Mouse (Mus musculus): ENCODE measurements at regions not wholly inside any gene's neighbourhood (a gene's known extent, or its start where the extent isn't known, plus 50 kb on each side); places are given as distances from the start of the nearest gene placed in this dataset.
"Not testable (repeated sequence)": the region's sequence is repeated elsewhere in the genome, so short reads cannot be mapped to it uniquely, and the experiment has no call there.

DNA sequence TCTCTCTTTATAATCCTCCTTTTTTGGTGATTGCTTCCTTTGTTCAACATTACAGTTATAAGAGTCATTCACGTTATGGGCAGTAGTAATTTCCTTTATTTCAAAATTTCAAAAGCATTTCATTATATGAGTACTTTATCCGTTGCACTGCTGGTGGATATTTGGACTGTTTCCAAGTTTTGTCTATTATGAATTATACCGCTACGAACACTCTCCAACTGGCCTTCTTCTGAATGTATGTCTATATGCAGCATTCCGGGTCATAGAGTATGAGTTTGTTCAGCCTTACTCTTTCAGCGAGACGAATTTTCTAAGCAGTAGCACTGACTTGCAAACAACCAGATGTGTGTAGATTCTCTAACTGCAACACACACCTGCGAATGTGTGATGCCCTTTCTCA lies 57.8 kb downstream of the Dusp6 start:
- DNase-seq (ENCODE audit: low read depth, low spot score) = no peak

DNA sequence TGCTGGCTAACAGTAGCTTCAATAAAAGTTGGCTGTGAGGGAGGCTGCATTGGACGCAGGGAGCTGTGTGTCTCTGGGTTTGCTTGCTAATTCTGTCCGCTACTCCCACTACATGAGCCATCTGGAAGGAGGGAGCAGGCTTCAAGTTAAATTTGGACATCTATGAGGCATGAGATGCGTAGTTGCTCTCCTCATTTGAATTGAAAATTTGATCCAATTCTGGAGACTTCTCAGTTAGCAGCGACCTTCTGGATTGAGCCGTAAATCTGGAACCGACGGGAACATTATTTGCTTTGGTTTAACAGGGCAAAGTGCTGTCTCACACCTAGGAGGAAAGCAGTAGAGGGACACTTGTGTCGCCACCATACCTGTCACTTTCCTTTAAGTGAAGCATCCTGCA lies 60.3 kb downstream of the Dusp6 start:
- no peak for DNase-seq (ENCODE audit: low read depth, low spot score)

DNA sequence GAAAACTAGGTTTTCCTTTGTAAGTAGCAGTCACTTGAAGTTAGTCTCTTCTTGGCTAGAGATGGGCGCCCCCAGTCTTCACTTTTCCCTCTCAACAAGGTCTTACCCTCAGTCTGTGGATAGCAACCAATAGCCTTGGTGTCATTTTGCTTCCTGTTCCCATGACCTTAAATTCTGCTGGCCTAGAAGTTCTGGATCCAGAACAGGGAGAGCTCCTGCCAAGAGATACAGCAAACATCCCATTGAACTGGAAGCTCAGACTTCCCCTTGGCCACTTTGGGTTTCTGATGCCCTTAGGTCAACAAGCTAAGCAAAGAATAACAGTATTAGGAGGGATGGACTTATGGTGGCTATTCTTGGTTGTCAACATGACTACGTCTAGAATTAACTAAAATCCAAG lies 64.5 kb downstream of the Dusp6 start:
- DNase-seq (ENCODE audit: low read depth, low spot score) = no peak

DNA sequence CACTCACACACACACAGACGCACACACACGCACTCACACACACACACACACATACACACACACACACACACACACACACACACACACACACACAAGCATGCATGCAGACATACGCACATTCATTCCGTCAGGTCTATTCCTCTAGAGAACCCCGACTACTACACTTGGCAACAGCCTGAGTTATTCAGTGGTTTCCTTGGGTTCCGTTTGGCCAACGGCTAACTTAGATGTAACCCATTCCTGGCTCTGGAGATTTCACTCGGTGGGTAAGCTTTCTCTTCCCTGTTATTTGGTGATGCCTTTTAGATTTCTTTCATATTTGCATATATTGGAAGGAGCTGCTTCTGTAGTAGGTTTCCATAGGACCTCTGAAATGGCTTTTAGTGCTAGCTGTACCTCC lies 65.5 kb downstream of the Dusp6 start:
- no peak for DNase-seq (ENCODE audit: low read depth, low spot score)

DNA sequence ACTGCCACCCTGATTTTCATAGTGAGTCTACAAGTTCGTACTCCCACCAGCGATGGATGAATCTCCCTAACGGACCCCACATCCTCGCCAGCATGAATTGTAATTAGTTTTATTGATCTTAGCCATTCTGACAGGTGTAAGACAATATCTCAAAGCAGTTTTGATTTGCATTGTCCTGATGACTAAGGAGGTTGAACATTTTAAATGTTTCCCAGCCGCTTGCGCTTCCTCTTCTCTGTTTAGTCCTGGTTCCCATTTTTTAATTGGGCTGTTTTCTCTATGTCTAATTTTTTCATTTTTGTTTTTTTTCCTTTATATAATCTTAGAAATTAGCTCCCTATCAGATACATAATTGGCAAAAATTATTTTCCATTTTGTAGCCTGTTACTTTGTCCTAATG lies 66.4 kb downstream of the Dusp6 start:
- DNase-seq (ENCODE audit: low read depth, low spot score) = no peak

DNA sequence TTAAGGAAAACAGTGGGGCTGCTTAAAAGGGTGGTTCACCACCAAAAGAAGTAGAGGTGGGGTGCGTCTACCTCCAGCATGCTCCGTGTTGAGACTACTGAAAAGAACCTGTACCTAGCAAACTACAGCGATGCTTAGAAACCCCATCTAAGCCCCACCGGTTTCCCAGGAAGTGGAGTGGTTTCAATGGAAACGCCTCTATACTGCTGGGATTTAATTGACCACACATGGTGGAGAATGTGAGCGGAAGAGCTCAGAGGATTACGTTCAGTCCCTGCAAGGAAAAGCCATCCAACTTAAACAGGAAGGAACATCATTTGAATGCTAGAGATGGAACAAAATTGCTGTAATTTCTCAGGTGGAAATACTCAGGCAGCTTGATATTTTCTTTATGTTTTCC lies 67.5 kb downstream of the Dusp6 start:
- no peak for DNase-seq (ENCODE audit: low read depth, low spot score)

DNA sequence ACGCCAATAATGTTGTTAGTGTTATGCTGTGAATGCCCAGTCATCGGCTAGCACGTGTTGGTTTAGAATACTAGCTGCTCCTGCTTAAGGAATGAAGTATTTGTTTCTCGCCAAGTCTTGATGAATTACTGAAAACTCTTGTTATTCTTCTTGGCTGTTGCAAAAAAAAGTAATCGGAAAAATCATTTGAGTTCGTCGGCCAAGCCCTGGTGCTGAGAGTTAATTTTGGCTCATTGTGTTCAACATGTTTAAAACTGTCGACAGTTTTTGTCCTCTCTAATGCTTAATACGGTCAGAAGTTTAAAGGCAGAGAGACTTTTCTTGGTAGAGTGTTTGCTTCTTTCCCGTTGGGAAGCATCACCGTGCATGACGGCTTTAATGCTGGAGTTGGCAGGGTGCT lies 68.8 kb downstream of the Dusp6 start:
- no peak for DNase-seq (ENCODE audit: low read depth, low spot score)

DNA sequence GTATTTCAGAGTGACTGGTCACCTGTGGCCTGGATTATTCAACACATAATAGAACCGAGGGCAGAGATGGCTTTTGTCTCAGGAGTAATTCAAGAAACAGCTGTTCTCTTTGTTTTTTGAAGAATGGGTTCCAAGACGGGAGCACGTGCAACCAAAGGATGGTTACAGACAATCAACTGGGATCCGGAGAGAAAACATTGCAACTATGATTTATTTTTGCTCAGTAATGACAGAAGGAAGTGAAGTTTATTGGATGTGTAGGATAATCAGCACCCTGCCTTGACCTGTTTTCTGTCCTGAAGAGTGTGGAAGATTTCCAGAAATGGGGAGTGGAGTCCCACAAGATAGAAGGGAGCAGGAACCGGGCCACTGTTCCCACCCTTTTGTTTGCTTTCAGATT lies 70.8 kb downstream of the Dusp6 start:
- no peak for DNase-seq (ENCODE audit: low read depth, low spot score)

DNA sequence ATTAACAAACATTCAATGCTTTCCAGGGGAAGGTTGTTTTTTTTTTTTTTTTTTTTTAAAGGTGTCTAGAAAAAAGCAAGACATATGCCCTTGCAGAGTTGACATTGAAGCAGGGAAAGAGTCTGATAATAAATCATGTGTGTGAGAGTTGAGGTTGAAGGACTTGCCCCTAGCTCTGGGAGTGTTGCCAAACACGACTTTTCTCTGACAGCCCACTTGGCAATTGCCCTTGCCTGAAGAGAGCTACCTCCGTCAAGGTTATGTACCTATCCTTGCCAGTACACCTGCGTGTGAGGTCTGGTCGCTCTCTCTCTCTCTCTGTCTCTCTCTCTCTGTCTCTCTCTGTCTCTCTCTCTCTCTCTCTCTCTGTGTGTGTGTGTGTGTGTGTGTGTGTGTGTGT lies 73.1 kb downstream of the Dusp6 start:
- DNase-seq (ENCODE audit: low read depth, low spot score) = no peak

DNA sequence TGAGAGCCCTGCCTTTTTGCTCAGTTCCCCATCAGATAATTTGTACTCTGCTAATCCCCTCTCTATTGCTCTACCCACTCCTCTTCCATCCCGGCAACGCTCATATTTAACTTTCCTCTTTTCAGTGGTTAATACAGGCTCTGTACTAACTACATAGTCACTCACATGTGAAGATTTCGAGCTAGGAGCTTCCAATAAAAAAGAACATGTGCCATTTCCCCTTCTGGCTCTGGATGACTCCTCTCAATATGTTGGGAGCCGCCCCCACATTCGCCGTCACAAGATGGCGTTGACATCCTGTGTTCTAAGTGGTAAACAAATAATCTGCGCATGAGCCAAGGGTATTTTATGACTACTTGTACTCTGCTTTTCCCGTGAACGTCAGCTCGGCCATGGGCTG lies 75.8 kb downstream of the Dusp6 start:
- not testable (repeated sequence) for DNase-seq (ENCODE audit: low read depth, low spot score)

DNA sequence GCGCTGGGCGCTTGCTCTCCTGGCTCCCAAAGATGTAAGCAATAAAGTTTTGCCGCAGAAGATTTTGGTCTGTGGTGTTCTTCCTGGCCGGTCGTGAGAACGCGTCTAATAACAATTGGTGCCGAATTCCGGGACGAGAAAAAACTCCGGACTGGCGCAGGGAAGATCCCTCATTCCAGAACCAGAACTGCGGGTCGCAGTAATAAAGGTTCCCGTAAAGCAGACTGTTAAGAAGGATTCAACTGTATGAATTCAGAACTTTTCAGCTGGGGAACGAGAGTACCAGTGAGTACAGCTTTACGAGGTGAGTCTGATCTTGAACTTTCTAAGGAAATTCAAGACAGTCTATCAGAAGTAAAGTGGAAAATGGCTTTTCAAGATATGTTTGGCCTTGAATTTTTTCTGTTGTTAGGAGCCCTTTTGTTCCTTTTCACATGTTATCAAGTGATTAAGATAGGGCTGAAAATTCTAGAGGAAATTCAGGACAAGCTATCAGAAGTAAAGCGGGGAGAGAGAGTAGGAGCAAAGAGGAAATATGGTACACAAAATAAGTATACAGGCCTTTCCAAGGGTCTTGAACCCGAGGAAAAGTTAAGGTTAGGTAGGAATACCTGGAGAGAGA lies 76.4 kb downstream of the Dusp6 start:
- not testable (repeated sequence) for DNase-seq (ENCODE audit: low read depth, low spot score)

DNA sequence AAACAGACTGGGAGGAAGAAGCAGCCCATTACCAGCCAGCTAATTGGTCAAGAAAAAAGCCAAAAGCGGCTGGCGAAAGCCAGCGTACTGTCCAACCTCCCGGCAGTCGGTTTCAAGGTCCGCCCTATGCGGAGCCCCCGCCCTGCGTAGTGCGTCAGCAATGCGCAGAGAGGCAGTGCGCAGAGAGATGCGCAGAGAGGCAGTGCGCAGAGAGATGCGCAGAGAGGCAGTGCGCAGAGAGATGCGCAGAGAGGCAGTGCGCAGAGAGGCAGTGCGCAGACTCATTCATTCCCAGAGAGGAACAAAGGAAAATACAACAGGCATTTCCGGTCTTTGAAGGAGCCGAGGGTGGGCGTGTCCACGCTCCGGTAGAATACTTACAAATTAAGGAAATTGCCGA lies 77.0 kb downstream of the Dusp6 start:
- not testable (repeated sequence) for DNase-seq (ENCODE audit: low read depth, low spot score)

DNA sequence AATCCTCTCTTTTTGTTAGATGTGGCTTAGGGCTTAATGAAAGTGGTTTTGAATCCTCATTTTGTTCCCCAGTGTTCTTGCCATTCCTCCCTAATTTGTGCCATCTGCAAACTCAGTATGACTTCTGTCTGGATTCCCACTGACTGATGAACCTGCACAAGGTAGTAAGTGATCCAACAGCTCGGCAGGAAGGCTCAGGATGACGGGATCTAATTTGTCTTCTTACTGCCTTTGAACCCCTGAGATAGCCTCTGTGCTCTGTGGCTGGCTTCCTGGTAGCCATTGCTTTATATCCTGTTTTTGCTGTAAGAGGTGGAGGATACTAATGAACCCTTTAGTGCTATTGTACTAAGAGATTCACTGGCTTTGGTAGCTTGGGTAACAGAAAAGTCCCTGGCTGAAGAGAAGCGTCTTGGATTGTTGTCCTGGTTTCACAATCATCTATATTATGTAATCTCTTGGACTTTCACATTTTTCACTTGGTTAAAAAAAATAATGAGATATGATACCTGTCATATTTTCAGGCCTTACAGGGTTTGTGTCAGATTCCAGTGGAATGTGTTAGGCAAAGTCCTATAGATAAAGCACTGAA lies 86.2 kb downstream of the Dusp6 start:
- DNase-seq (ENCODE audit: low read depth, low spot score) = no peak

DNA sequence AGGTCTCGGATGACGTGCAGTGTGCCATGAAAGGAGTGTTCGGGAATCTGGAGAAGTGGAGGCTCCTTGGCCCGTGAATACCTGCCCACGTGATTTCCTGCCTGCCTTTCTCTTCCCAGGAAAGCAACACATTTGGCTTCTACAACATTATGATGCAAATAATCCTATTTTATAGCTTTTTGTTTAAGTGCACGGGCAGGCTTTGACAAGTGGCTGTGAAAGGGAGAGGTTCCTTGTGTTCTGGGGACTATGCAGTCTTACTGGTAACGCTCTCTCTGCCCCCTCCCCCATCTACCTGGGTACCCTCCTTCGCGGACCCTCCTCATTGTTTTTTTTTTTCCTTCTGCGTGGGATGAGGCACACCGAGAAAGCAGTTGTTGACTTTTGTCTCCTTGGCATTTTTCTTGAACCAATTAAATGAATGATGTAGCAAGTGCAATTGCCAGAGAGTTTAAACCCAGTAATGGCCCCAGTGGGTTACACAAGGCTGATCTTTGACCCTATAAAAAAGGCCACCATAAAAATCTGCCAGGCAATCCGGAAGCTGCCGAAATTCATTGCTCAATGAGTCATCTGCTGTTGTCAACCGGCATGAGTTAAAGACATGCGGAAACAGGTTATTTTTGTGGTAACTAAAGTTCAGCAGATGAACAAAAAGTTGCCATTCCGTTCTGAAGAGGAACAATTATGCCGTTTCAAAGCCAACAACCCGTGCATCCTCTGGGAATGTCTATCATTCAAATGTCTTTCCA lies 90.7 kb downstream of the Dusp6 start:
- DNase-seq (ENCODE audit: low read depth, low spot score) = no peak

DNA sequence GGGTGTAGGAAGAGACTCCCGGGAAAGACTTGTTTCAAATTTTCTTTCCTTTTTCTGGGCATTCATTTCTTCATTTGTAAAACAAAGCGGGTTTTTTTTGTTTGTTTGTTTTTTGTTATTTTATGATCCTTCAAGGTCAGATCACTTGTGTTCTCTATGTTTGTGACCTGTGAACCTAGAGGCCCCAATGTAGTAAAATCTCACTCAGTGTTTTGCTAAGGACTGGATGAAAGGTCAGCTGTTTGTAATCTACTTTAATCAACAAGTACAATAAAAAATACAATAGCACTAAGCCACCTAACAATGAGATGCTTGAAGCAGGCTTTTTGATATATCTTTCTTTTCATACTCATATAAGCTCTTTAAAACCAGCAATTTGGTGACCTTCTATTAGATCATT lies 91.3 kb downstream of the Dusp6 start:
- no peak for DNase-seq (ENCODE audit: low read depth, low spot score)

DNA sequence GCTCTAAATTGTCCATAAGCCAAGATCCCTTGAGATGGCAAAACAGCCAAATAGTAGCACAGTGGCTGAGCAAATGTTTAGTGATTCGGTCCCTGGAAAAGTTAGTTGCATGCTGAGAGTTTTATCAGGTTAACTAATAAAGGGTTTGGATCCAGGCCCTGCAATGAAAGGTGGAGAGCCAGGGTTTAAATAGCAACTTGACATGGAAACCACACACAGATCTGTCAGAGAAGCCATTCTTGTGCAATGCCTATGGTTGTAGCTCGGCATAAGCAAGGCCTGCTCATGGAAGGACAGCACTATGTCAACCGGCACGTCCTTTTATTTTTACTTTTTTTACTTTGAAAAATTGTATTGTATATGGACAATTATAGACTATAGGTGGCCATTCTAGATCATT lies 92.3 kb downstream of the Dusp6 start:
- DNase-seq (ENCODE audit: low read depth, low spot score) = no peak

DNA sequence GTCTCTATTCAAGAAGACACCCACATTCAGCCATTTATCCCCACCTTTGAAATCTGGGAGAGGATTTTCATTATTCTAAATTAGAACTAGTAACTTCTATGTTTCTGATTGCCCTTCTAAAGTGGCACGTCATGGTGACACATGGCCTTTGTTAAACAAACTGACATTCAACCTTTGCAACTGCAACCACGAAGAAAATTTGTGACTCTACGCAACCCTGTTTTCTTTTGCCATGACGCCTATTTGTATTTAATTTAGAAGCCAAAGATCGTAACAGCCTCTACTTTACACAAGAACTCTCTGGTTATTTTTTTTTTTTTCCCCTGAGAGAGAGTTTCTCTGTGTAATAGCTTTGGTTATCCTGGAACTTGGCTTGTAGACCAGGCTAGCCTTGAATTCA lies 93.2 kb downstream of the Dusp6 start:
- no peak for DNase-seq (ENCODE audit: low read depth, low spot score)

DNA sequence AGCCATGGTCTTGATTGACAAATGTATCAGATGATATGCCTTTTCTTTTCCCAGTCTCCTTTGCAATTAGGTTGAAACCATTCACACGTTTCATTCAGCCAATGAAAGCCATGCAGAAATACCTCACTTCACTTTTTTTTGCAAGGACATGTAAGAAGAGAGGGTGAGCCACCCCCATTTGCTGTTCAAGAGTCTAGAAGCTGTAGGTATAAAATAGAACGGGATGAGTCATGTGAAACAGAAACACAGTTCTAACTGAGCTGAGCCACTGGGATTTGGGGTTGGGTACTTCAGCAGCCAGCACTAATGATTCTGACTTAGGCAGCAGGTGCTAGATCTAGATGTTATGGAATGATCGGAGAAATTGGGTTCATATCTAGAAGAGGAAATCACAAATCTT lies 93.9 kb downstream of the Dusp6 start:
- DNase-seq (ENCODE audit: low read depth, low spot score) = no peak

DNA sequence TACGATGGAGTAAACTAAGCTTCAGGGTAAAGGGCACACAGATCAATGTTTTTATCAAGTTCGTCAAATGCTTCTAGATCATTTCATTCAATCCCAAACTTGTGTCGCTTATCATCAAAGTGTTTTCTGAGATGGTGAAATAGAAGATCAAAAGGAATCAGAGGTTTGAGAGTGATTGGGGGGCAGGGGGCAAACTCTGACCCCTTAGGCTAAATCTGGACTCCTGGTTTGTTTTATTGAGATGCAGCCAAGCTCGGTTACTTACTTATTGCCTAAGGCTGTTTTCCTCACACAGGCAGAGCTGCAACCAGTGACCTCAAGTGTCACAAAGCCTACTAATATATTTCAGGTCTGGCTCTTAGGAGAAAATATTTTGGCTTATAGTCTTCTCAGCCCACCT lies 94.3 kb downstream of the Dusp6 start:
- no peak for DNase-seq (ENCODE audit: low read depth, low spot score)

DNA sequence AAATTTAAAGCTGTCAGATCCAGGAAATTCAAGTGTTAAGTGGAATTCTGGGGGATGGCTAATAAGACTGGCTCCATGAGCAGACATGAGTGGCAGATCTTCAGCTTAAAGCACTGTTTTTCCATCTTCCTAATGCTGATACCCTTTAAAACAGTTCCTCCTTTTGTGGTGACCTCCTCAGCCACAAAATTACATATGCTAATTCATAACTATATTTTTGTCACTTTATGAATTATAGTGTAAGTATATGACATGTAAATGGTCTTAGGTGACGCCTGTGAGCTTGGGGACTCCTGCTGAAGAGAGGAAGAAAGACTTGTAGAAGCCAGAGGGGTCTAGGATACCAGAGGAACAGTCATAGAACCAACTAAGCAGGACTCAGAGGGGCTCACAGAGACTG lies 95.2 kb downstream of the Dusp6 start:
- no peak for DNase-seq (ENCODE audit: low read depth, low spot score)

DNA sequence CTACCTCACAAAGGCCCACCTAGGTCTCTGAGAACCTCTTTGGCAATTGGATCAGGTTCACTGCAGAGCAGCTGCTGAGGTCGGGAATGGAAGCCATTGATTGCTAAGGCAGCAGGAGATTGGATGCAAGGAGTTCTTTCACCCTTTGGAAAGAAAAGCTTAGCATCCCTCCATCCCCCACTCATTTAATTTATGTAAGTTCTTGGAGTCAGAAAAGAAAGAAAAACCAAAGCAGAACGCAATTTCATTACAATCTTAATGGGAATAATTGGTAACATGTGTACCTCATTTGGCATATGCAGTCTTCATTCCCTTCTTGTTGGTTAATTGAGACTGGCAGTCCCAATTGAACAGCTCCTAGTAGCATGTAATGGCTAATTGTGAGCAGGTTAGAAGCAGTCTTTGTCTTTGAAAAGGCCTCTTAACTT lies 96.4 kb downstream of the Dusp6 start:
- DNase-seq (ENCODE audit: low read depth, low spot score) = no peak

DNA sequence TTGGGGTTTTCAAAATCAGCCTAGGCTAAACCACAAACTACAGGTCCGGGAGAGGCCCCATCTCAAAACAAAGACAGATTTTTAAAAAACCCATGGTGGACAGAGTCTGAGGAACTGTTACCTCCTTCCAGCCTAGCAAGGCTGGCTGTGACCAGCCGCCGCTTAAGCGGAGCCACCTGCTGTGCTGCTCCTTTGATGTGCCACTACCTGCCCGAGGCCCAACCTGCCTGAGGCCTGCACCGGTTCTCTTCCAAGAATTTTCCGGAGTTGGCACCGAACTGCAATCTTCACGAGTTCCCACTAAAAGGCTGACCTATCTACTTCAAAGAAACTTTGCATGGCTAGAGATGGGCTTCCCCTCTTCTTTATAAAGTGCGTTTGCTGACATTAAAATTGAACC lies 97.6 kb downstream of the Dusp6 start:
- not testable (repeated sequence) for DNase-seq (ENCODE audit: low read depth, low spot score)

DNA sequence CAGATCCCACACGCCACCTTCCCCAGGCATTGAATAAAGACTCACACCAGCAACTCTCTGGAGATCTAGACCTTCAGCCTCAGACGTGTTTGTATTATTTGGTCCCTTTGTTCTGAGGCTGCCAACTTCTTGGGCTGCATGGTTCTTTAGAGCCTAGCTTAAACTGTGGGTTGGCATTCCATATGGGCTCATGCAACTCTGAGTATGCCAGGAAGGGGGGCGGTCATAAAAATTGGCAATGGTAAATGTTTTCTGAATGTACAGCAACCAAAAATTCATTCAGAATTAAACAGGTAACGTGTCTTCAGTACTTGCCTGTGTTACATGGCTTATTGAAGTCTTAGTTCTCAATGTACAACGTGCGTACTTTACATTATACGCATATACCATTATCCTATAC lies 103.1 kb downstream of the Dusp6 start:
- no peak for DNase-seq (ENCODE audit: low read depth, low spot score)
